Mouse (Mus musculus) kidney, postnatal 0 days (tissue): Measurements from ENCODE around the gene Mettl26. TPM values are rescaled to one million over a fixed set of nuclear protein-coding genes. Genes with fewer than 3 reads are reported as not detected.

Experiments
- ATAC-seq: fragments of 200-750 bp; cut with Nextera tagmentation; replicated peaks from 2 replicates; pipeline ENCODE4 v1.8.0; 2017; ENCODE audit warnings: low read depth, moderate number of reproducible peaks, moderate TSS enrichment, moderate library complexity; ENCODE audit not compliant: low FRiP score
- DNase-seq: peaks from one replicate; pipeline ENCODE4 v3.0.0-alpha.2; 2016; ENCODE audit warnings: low spot score
- H3K27ac ChIP-seq: fragments of 300-500 bp; sonication (generic); 2 replicates; pipeline ENCODE4 v1.5.1; 2014; ENCODE audit warnings: mild to moderate bottlenecking
- H3K27me3 ChIP-seq: fragments of 300-500 bp; sonication (generic); 2 replicates; pipeline ENCODE4 v1.6.1; 2014; ENCODE audit warnings: low read length, mixed read lengths; ENCODE audit not compliant: insufficient read depth
- H3K36me3 ChIP-seq: fragments of 300-500 bp; sonication (generic); 2 replicates; pipeline ENCODE4 v1.6.1; 2014; ENCODE audit warnings: low read length, mixed read lengths; ENCODE audit not compliant: insufficient read depth
- H3K4me1 ChIP-seq: fragments of 300-500 bp; sonication (generic); replicated peaks from 2 replicates; pipeline ENCODE4 v1.6.1; 2014; ENCODE audit warnings: antibody characterized with exemption, low read length, mixed read lengths; ENCODE audit not compliant: insufficient read depth
- H3K4me2 ChIP-seq: fragments of 300-500 bp; sonication (generic); 2 replicates; pipeline ENCODE4 v1.6.1; 2014; ENCODE audit warnings: mild to moderate bottlenecking, low read length, moderate library complexity, mixed read lengths
- H3K4me3 ChIP-seq: fragments of 300-500 bp; sonication (generic); replicated peaks from 2 replicates; pipeline ENCODE4 v1.5.1; 2014; ENCODE audit warnings: low read depth, low read length
- H3K9ac ChIP-seq: fragments of 300-500 bp; sonication (generic); 2 replicates; pipeline ENCODE4 v1.6.1; 2014; ENCODE audit warnings: low read depth, low read length
- H3K9me3 ChIP-seq: fragments of 300-500 bp; sonication (generic); replicated peaks from 2 replicates; pipeline ENCODE4 v1.6.1; 2016; ENCODE audit warnings: low read length, inconsistent platforms, mixed read lengths
- CTCF ChIP-seq: IDR thresholded peaks from 2 replicates; pipeline ENCODE4 v1.5.1; 2016; ENCODE audit warnings: antibody characterized with exemption, low read depth, mild to moderate bottlenecking, moderate library complexity
- WGBS: fragments of 180-500 bp; shearing (Covaris S2); extraction: QIAGEN DNeasy Blood & Tissue Kit; methylation state at CpG from one replicate; pipeline ENCODE4 v1.1.7; 2014; 5-methylcytosine and 5-hydroxymethylcytosine counted together
- polyA plus RNA-seq: library from polyadenylated mRNA; unstranded; fragments of >200 nt; fragmentation: Nextera tagmentation; extraction: Ambion mirVana; gene quantifications from 2 replicates; pipeline ENCODE4 v1.2.1, GENCODE M21; 2015

Mettl26 gene
- polyA plus RNA-seq, 1 experiment from 2014 or later: 106 TPM

DNA sequence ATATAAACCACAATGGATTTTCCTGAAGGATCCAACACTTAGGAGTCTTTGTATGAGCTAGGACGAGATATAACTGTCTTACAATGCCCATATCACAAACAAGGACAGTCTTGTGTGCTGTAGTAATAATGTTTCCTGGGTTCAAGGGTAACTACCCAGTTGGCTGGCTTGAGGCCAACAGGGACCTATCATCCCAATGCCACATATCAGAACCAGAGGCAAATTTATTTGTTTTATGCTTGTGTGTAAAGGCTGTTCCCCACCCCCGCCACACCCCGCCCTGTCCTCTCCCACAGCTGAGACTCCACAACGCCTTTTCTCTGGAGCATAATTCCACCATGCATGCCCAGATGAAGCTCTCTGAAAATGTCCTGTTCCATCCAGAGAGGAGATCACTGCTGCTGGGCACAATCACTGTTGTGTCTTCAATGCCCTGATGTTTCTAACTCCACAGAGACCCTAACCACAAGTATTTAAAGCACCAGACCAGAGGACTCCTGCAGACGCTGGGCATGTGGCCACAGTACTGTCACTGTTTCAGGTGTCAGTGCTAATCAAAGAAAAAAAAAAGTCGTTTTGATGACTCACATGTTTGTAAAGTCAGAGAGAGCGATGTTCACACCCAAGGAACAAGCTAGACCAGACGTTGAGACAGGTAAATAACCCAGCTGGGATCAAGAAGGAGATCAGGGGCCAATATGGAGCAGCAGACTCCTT is 42.2 kb downstream of the Mettl26 start:
- H3K9me3 ChIP-seq: no peaks in the 10 kb centered on the region
- ATAC-seq (no peak), DNase-seq (no peak)
- H3K4me2 ChIP-seq: no peak overlapping the region
- no peak overlapping the region for H3K27ac ChIP-seq
- no peak for TF ChIP-seq CTCF
- no peak overlapping the region for H3K4me3 ChIP-seq
- no peak overlapping the region for H3K9ac ChIP-seq
- H3K27me3 ChIP-seq: no peaks in the 10 kb centered on the region
- WGBS: 78% methylated on average over 8 of the region's 8 CpGs
- H3K4me1 ChIP-seq: peaks cover 7% of the 10 kb centered on the region
- H3K36me3 ChIP-seq: no peaks in the 10 kb centered on the region; the same call in 1 of the 2 replicates

DNA sequence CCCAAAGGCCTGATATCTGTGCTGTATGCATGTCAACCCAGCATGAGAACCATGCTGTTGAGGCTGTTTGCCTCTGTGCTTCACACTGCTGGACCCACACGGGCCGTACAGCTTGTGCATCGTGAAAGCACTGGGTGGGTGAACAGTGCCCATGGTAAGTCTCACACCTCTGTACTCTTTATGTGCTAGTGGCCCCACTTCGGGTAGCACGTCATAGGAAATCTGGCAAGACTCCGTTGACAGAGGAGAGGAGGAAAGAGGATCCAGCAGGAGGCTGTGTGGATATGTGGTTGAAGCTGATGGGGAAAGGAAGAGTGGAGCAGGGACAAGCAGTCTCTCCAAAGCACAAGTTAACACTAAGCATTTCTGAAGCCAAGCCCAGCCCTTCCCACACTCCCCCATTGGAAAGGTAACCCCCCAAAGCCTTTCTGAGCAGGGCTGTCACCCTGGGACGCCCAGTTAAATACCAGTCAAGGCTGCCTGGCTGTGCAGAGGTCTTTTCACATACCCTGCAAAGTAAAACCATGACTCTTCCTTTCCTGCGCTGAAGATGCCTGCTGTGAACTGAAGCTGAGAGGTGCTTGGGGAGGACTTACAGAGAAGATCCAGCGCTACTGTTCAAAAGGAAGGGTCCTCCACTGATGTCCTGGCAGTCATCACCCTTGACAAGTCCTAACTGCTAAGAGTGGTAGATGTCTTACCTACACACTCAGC is 43.3 kb downstream of the Mettl26 start:
- ATAC-seq: no peak
- peak overlapping the region; percentile 97 for H3K4me3 ChIP-seq
- TF ChIP-seq CTCF: no peak
- H3K36me3 ChIP-seq: no peaks in the 10 kb centered on the region; the same call in 1 of the 2 replicates
- H3K27me3 ChIP-seq: no peaks in the 10 kb centered on the region
- H3K9me3 ChIP-seq: no peaks in the 10 kb centered on the region
- peak overlapping the region; percentile 94 for H3K4me2 ChIP-seq
- DNase-seq: no peak
- no peak overlapping the region for H3K27ac ChIP-seq
- WGBS: 84% methylated on average over 9 of the region's 9 CpGs
- H3K4me1 ChIP-seq: peaks cover 7% of the 10 kb centered on the region
- H3K9ac ChIP-seq: peak overlapping the region; percentile 95

DNA sequence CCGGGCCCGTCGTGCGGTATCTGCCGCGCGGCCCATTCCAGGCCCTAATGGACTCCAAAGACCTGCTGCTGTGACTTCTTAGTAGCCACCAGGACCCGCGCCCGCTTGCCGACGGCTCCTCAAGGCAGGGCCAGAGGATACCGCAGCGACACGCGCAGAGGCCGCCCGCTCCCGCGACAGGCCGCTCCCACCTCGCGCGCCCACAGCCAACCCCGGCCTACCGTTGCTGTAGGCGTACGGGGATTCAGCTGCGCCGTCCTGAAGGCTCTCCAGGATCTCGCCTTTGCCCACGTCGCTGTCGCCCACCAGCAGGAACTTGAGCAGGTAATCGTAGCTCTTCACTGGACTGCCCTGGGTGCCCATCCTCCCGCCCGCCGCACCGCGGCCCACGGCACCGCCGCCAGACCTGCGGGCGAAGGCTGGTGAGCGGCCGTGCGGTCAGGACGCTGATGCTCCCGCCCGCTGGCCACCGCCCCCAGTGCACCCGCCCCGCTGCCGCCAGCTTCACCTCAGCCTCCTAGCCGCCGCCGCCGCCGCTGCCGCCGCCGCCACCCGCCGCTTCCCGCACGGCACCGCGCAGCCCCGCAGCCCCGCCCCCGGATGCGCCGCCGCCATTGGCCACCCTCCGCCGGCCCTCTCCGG is 44.4 kb downstream of the Mettl26 start, which contains the start of gene Rab40c:
Gene Rab40c (minus strand): TSS at position 584 of the 642 bp plus-strand sequence.
- peak within 1 kb of the TSS; percentile 95 for H3K9ac ChIP-seq
- H3K4me1 ChIP-seq: peaks cover 7% of the 10 kb centered on the region
- no peaks in the 10 kb centered on the region; the same call in 1 of the 2 replicates for H3K36me3 ChIP-seq
- no peak for TF ChIP-seq CTCF
- ATAC-seq (peak; percentile 5), DNase-seq (peak; percentile 42)
- WGBS: under 1% methylated on average over 48 of the region's 78 CpGs
- no peaks in the 10 kb centered on the region for H3K9me3 ChIP-seq
- H3K27me3 ChIP-seq: no peaks in the 10 kb centered on the region
- H3K4me2 ChIP-seq: peak within 1 kb of the TSS; percentile 94
- H3K27ac ChIP-seq: peak within 1 kb of the TSS; percentile 95
- peak within 1 kb of the TSS; percentile 97 for H3K4me3 ChIP-seq

DNA sequence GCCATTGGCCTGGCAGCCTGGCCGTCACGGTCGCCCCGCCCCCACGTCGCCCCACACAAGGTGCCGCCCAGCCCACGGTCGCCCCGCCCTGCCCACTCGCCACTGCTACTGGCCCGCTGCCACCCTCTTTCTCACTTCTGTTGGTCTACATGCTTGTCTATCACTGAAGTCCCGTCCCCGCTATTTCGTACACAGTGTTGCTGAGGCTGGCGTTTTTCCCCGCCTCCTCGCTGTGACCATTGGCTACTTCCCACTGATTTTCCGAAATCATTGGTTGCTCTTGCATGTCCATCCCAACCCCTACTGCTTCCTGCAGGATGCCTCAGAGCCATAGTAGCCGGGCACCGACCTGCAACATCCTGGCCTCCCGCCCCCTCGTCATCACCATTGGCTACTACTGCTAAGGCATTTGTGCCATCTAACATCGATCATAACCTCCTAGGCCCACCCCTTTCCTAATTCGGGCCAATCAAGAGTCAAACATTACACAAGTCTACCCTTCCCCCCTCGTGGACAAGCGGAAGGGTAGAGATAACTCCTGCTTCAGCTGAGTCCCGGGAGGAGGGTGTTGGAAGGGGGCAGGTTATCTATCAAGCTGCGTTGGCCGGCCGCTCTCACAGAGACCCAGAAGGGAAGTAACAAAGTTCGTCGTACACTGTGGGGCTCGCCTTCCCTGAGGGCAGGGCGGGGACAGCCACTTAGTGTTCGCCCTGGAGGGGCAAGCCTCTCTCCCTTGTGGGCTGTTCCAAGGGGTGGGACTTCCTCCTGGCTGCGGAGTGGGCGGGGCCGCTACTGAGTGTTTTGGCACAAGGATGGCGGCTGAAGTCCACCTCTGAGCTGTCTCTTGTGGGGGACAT is 45.1 kb downstream of the Mettl26 start:
- Histone ChIP-seq H3K9me3 (no peaks in the 10 kb centered on the region), H3K27ac (peak overlapping the region; percentile 95), H3K4me3 (peak overlapping the region; percentile 97), H3K4me1 (peaks cover 7% of the 10 kb centered on the region), H3K9ac (peak overlapping the region; percentile 95), H3K27me3 (no peaks in the 10 kb centered on the region), H3K36me3 (no peaks in the 10 kb centered on the region; the same call in 1 of the 2 replicates), H3K4me2 (peak overlapping the region; percentile 94)
- ATAC-seq (peak; percentile 98), DNase-seq (peak; percentile 100)
- under 1% methylated on average over 39 of the region's 40 CpGs for WGBS
- no peak for TF ChIP-seq CTCF

DNA sequence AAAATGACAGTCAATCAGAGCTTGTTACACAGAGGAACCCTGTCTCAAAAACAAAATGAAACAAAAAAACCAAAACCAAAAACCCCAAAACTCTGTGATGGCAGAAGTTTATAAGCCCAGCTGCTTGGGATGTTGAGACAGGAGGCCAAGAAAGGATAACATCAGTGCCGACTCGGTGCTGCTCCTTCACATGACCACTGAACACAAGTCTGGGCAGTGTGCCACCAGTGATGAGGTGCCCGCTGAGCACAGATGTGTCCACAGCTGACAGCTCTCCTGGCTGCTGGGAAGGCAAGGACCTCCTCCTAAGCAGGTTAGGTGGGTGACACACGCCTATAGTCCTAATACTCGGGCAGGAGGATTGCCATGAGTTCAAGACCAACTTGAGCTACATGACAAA is 47.2 kb downstream of the Mettl26 start:
- TF ChIP-seq CTCF: no peak
- H3K4me3 ChIP-seq: no peak overlapping the region
- WGBS: 80% methylated on average over 5 of the region's 5 CpGs
- H3K4me2 ChIP-seq: no peak overlapping the region
- H3K4me1 ChIP-seq: peaks cover 7% of the 10 kb centered on the region
- ATAC-seq (no peak), DNase-seq (no peak)
- H3K27me3 ChIP-seq: no peaks in the 10 kb centered on the region
- H3K9me3 ChIP-seq: no peaks in the 10 kb centered on the region
- H3K36me3 ChIP-seq: peaks cover 12% of the 10 kb centered on the region
- no peak overlapping the region for H3K27ac ChIP-seq
- no peak overlapping the region for H3K9ac ChIP-seq
